Mouse (Mus musculus): ENCODE measurements around the gene Pagr1b. TPM values are rescaled to one million over a fixed set of nuclear protein-coding genes. Genes with fewer than 3 reads are reported as not detected.
A peak's percentile ranks its signal among the peaks of the same experiment; 100 is the strongest.

The Pagr1b gene
- polyA plus RNA-seq, 1 experiment from 2014 or later: not detected

DNA sequence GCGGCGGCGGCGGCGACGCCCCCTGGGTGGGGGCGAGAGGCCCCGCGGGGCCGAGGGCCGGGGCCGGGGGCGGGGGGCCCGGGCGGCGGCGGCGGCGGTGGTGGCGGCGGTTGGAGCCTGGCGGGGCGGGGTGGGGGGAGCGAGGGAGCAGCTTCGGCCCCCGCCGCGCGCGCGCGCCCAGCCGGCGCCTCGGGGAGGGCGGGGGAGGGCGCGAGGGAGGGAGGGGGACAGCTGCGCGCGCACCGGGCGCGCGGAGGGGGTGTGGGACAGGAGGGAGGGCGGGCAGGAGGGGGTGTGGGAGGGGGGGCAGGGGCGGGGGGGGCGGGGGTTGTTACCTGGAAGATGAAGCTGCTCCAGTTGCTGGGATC, 10.3 kb upstream of the Pagr1b start:
- 9% methylated on average over 11 of the region's 48 CpGs for WGBS
- Histone ChIP-seq H3K27ac (ENCODE audit: low read depth, low read length) (peak overlapping the region; percentile 98), H3K4me3 (ENCODE audit: low read depth, low read length) (peak overlapping the region; percentile 82), H3K9me3 (ENCODE audit: control insufficient read depth, low read length) (no peaks in the 10 kb centered on the region), H3K4me1 (replicated peaks; ENCODE audit: control insufficient read depth, insufficient read depth, low read length) (peaks cover 29% of the 10 kb centered on the region), H3K36me3 (ENCODE audit: control insufficient read depth, insufficient read depth, low read length) (peaks cover 16% of the 10 kb centered on the region; the same call in 1 of the 2 replicates), H3K27me3 (ENCODE audit: control insufficient read depth, insufficient read depth, low read length) (no peaks in the 10 kb centered on the region), H3K4me2 (ENCODE audit: low read depth, low read length, severe bottlenecking) (peak overlapping the region; percentile 94; the same call in 1 of the 2 replicates), H3K9ac (ENCODE audit: low read length) (peak overlapping the region; percentile 99)
- ATAC-seq (replicated peaks; ENCODE audit: low FRiP score) (no peak), DNase-seq (ENCODE audit: low spot score) (no peak)

DNA sequence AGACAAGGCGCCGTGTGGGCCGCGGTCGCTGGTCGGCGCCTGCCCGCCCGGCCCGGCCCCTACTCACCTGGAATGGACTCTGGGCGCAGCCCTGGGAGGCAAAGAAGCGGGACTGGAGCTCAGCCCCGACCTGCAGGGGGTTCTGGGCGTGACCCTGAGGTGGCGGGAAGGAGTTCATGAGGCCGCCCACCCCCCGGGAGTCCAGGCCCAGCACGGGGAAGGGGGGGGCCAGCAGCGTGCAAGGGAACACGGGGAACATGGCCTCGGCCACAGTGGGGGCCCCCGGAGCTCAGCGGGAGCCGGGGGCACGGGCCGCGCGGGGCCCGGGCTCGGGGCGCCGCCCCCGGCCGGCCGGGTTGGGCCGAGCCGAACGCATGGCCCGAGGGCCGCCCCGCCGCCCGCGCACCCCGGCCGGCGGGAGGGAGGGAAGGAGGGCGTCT, 9.9 kb upstream of the Pagr1b start:
- peaks cover 33% of the 10 kb centered on the region for H3K4me1 ChIP-seq (replicated peaks; ENCODE audit: control insufficient read depth, insufficient read depth, low read length)
- H3K27ac ChIP-seq (ENCODE audit: low read depth, low read length): peak overlapping the region; percentile 98
- H3K4me2 ChIP-seq (ENCODE audit: low read depth, low read length, severe bottlenecking): peak overlapping the region; percentile 94
- no peaks in the 10 kb centered on the region for H3K27me3 ChIP-seq (ENCODE audit: control insufficient read depth, insufficient read depth, low read length)
- DNase-seq (ENCODE audit: low spot score): peak; percentile 92
- WGBS: 0% methylated on average over 17 of the region's 48 CpGs
- H3K9ac ChIP-seq (ENCODE audit: low read length): peak overlapping the region; percentile 99
- peaks cover 13% of the 10 kb centered on the region; the same call in 1 of the 2 replicates for H3K36me3 ChIP-seq (ENCODE audit: control insufficient read depth, insufficient read depth, low read length)
- no peaks in the 10 kb centered on the region for H3K9me3 ChIP-seq (ENCODE audit: control insufficient read depth, low read length)
- ATAC-seq (replicated peaks; ENCODE audit: low FRiP score): peak; percentile 21
- peak overlapping the region; percentile 82 for H3K4me3 ChIP-seq (ENCODE audit: low read depth, low read length)

DNA sequence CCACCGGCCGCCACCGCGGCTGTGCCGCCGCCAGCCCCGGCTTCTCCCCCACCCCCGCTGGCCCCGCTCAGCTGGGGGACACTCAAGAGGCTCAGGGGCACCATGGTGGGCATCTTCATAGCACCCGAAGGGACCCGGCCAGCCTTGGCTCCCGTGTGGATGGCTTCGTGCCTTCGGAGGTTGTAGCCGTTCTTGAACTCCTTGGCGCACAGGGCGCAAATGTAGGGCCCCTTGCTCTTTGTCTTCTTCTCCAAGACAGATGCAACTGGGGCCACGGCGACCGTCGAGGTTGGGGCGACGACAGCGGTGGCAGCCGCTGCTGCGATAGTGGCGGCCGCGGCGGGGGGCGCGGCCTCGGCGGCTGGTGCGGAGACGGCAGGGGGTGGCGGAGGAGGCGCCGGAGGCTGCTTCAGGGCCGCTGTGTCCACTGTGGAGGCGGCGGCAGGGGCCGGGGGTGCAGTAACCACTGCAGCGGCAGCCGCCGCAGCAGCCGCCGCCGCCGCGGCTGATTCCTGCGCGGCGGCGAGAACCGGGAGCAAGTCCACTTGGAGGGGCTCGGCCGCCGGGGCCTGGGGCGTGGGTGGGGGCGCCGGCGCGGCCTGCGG, 9.4 kb upstream of the Pagr1b start:
- H3K36me3 ChIP-seq (ENCODE audit: control insufficient read depth, insufficient read depth, low read length): peaks cover 8% of the 10 kb centered on the region; the same call in 1 of the 2 replicates
- ATAC-seq (replicated peaks; ENCODE audit: low FRiP score): no peak
- WGBS: 1% methylated on average over 62 of the region's 65 CpGs

DNA sequence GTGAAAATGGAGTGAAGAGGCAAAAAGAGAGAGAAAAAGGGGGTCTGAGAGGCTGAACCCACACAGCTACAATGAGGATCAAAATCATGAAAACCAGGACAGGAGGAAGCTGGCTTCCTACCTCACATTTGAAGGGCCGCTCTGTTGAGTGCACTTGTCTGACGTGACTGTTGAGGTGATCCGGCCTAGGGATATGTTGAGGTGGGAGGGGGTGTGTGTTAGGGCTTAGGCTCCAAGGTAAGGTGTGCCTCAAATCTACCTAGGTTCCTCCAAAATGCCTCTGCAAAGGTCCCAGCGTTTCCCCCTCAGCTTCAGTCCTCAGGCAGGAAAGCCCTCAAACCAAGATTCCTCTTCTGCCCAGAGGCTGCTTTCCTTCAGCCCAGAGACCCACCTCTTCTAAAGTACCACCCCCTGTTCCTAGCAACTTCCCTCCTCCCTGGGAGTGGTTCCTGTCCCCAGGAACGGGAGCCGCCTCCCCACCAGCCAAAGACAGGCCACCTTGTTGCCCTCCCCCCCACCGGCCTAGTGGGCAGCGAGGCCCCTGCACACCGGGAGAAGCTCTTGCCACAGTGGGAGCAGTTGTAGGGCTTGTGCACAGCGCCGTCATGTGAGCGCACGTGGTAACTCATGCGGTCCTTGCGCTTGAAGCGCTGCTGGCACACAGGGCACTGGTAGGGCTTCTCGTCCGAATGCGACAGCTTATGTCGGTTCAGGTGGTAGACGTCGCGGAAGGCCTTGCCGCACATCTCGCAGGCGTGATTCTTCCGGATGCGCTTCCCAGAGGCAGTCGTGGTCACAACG, 8.7 kb upstream of the Pagr1b start:
- Histone ChIP-seq H3K4me2 (ENCODE audit: low read depth, low read length, severe bottlenecking) (peak overlapping the region; percentile 94), H3K9me3 (ENCODE audit: control insufficient read depth, low read length) (no peaks in the 10 kb centered on the region), H3K27me3 (ENCODE audit: control insufficient read depth, insufficient read depth, low read length) (no peaks in the 10 kb centered on the region), H3K4me3 (ENCODE audit: low read depth, low read length) (peak overlapping the region; percentile 82), H3K36me3 (ENCODE audit: control insufficient read depth, insufficient read depth, low read length) (peaks cover 8% of the 10 kb centered on the region; the same call in 1 of the 2 replicates), H3K27ac (ENCODE audit: low read depth, low read length) (peak overlapping the region; percentile 98), H3K9ac (ENCODE audit: low read length) (peak overlapping the region; percentile 99), H3K4me1 (replicated peaks; ENCODE audit: control insufficient read depth, insufficient read depth, low read length) (peaks cover 35% of the 10 kb centered on the region)
- ATAC-seq (replicated peaks; ENCODE audit: low FRiP score) (peak; percentile 32), DNase-seq (ENCODE audit: low spot score) (peak; percentile 86)
- WGBS: 1% methylated on average over 30 of the region's 30 CpGs

More for the DNA sequence above, 9.4 kb upstream of the Pagr1b start:
- Histone ChIP-seq H3K4me3 (ENCODE audit: low read depth, low read length) (peak overlapping the region; percentile 82), H3K9ac (ENCODE audit: low read length) (peak overlapping the region; percentile 99), H3K27me3 (ENCODE audit: control insufficient read depth, insufficient read depth, low read length) (no peaks in the 10 kb centered on the region), H3K9me3 (ENCODE audit: control insufficient read depth, low read length) (no peaks in the 10 kb centered on the region), H3K4me2 (ENCODE audit: low read depth, low read length, severe bottlenecking) (peak overlapping the region; percentile 94), H3K4me1 (replicated peaks; ENCODE audit: control insufficient read depth, insufficient read depth, low read length) (peaks cover 35% of the 10 kb centered on the region), H3K27ac (ENCODE audit: low read depth, low read length) (peak overlapping the region; percentile 98)
- DNase-seq (ENCODE audit: low spot score): peak; percentile 81

DNA sequence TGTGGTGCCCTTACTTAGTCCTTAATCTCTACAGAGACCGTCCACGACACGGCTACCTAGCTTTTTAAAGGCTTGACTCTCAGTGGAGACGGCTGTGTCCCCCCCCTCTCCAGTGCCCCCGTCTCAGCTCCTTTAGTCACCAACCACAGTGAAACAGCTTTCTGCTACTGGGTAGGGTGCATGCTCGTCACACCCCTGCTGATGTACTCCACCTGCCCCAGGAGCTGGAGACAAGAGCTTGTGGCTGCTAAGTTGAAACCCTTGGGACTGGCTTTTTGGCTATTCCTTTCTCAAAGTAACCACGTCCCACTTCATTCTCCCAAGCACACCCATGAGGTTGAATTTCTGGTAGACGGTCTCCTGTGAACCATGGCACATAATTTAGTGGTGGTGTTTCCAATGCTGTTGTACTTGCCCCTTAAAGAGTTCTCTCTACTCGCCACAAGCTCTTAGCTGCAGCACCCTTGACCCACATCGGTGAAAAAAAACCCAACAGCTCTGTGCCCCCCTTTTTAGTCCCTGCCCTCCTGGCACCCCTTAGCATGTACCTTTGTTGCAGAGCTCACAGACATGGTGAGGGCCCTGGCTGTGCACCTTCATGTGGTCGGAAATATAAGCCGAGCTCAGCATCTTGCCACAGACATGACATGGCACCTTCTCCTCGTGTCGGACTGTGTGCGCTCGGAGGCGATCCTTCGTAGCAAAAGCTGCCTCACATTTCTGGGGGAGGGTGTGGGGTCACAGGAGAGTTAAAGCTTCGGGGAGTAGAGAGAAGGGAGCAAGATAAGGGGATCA, 7.8 kb upstream of the Pagr1b start:
- no peaks in the 10 kb centered on the region for H3K9me3 ChIP-seq (ENCODE audit: control insufficient read depth, low read length)
- no peak for DNase-seq (ENCODE audit: low spot score)
- H3K27ac ChIP-seq (ENCODE audit: low read depth, low read length): 0 out of 2 replicates have a peak overlapping the region, but pooled peaks have one; percentile 98
- peak overlapping the region; percentile 99 for H3K9ac ChIP-seq (ENCODE audit: low read length)
- peaks cover 35% of the 10 kb centered on the region for H3K4me1 ChIP-seq (replicated peaks; ENCODE audit: control insufficient read depth, insufficient read depth, low read length)
- ATAC-seq (replicated peaks; ENCODE audit: low FRiP score): no peak
- peak overlapping the region; percentile 82 for H3K4me3 ChIP-seq (ENCODE audit: low read depth, low read length)
- peak overlapping the region; percentile 94 for H3K4me2 ChIP-seq (ENCODE audit: low read depth, low read length, severe bottlenecking)
- WGBS: 29% methylated on average over 19 of the region's 19 CpGs
- H3K27me3 ChIP-seq (ENCODE audit: control insufficient read depth, insufficient read depth, low read length): no peaks in the 10 kb centered on the region
- H3K36me3 ChIP-seq (ENCODE audit: control insufficient read depth, insufficient read depth, low read length): peaks cover 8% of the 10 kb centered on the region; the same call in 1 of the 2 replicates

DNA sequence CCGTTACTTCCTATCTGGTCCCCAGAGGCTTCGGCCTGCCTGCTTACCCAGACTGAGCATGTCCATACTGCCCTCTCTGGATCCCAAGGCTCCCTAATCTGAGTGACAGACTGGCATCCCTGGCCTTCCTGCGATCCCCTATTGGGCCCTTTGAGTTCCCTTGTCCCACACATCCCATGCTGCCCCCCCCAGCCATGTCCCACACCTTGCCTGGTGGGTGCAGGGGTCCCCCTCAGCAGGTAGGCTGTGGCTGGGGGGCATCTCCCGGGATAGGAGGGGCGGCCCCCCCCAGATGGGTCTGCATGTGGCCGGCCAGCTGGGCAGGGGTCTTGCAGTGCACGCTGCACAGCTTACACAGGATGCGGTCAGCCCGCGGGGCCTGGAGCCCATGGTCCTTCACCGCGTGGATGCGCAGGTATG, 7.0 kb upstream of the Pagr1b start:
- 82% methylated on average over 13 of the region's 13 CpGs for WGBS
- no peaks in the 10 kb centered on the region for H3K9me3 ChIP-seq (ENCODE audit: control insufficient read depth, low read length)
- H3K9ac ChIP-seq (ENCODE audit: low read length): peak overlapping the region; percentile 99
- DNase-seq (ENCODE audit: low spot score): no peak
- peaks cover 8% of the 10 kb centered on the region; the same call in 1 of the 2 replicates for H3K36me3 ChIP-seq (ENCODE audit: control insufficient read depth, insufficient read depth, low read length)
- peaks cover 38% of the 10 kb centered on the region for H3K4me1 ChIP-seq (replicated peaks; ENCODE audit: control insufficient read depth, insufficient read depth, low read length)
- H3K27ac ChIP-seq (ENCODE audit: low read depth, low read length): peak overlapping the region; percentile 21; the same call in 1 of the 2 replicates
- H3K27me3 ChIP-seq (ENCODE audit: control insufficient read depth, insufficient read depth, low read length): no peaks in the 10 kb centered on the region
- H3K4me2 ChIP-seq (ENCODE audit: low read depth, low read length, severe bottlenecking): peak overlapping the region; percentile 94
- peak overlapping the region; percentile 82 for H3K4me3 ChIP-seq (ENCODE audit: low read depth, low read length)
- no peak for ATAC-seq (replicated peaks; ENCODE audit: low FRiP score)

DNA sequence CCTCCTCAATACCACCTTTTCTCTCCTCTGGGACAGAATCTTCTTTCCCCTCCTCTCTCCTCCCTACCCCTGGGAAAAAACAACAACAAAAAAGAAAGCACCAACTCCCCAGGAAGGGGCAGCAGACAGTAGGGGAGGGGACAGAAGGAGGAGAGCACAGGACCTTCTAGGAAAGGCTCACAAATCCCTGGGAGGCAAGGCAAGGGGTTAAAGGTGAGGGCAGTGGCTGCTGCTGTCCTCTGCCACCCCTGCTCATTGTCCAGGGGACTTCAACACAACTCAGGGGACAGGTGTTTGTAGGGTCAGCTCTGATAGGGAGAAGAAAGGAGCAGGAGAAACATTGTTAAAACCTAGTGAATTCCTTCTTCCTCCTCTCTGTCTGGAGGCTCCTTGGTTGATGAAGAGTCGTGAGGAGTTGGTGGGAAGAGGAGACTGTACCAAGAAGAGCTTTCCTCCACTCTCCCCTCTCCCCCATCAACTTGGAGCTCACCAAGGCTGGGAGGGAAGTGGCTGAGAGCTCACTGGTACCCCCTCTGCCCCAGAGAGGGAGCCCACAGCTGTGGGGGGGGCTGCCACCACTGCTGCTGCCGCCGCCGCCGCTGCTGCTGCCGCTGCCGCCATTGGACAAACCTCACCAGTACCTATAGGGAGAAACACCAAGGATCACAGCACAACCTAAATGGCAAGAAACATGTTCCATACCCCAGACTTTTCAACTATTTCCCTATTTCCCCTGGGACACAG, 6.4 kb upstream of the Pagr1b start:
- Histone ChIP-seq H3K9me3 (ENCODE audit: control insufficient read depth, low read length) (no peaks in the 10 kb centered on the region), H3K36me3 (ENCODE audit: control insufficient read depth, insufficient read depth, low read length) (peaks cover 8% of the 10 kb centered on the region; the same call in 1 of the 2 replicates), H3K27ac (ENCODE audit: low read depth, low read length) (peak overlapping the region; percentile 37), H3K4me1 (replicated peaks; ENCODE audit: control insufficient read depth, insufficient read depth, low read length) (peaks cover 34% of the 10 kb centered on the region), H3K4me2 (ENCODE audit: low read depth, low read length, severe bottlenecking) (peak overlapping the region; percentile 94), H3K9ac (ENCODE audit: low read length) (peak overlapping the region; percentile 99), H3K27me3 (ENCODE audit: control insufficient read depth, insufficient read depth, low read length) (no peaks in the 10 kb centered on the region), H3K4me3 (ENCODE audit: low read depth, low read length) (peak overlapping the region; percentile 82)
- ATAC-seq (replicated peaks; ENCODE audit: low FRiP score): no peak
- DNase-seq (ENCODE audit: low spot score): no peak
- 92% methylated on average over 6 of the region's 7 CpGs for WGBS

All from forebrain, embryonic 11.5 days (tissue).